Mouse (Mus musculus) spleen, adult 2 months (tissue): ENCODE results near the gene Os9.

Experiments
- CTCF ChIP-seq: fragments of 200-500 bp; IDR thresholded peaks from 2 replicates; pipeline ENCODE4 v1.5.1; 2011; ENCODE audit warnings: mild to moderate bottlenecking, inconsistent platforms; ENCODE audit not compliant: insufficient read depth, insufficient read length, insufficient replicate concordance; ENCODE audit errors: extremely low read depth
- POLR2A ChIP-seq: fragments of 200-500 bp; IDR thresholded peaks from 2 replicates; pipeline ENCODE4 v1.6.1; 2011; ENCODE audit warnings: low read depth, low read length, inconsistent platforms

GRCm38 (mm10) chr10:127092742-127093141, 28.2 kb downstream of the Os9 start:
- TF ChIP-seq CTCF = no peak
- no peak for TF ChIP-seq POLR2A
